Mouse (Mus musculus): ENCODE data around the gene Rps3a1.

GRCm38 (mm10) chr3:86149521-86149920 is 7.0 kb upstream of the Rps3a1 start:
- TF ChIP-seq CTCF (IDR thresholded peaks at IDR 0.05; ENCODE audit: low read depth) (no peak), EP300 (IDR thresholded peaks at IDR 0.05; ENCODE audit: low read depth) (no peak)
